Mouse (Mus musculus) left cerebral cortex, postnatal 14 days (tissue): Measurements from ENCODE around the gene Wls. TPM values are rescaled to one million over a fixed set of nuclear protein-coding genes. Genes with fewer than 3 reads are reported as not detected.

Experiments used
- DNase-seq, 2 experiments: peaks; one replicate each; pipeline ENCODE4 v3.0.0; 2021 to 2022; ENCODE audit warnings: low spot score in 2 of 2, mixed read lengths in 1 of 2
- intact Hi-C: fragments of 180-260 bp; cut with DNase I; formaldehyde crosslinking; loops from one replicate; pipeline ENCODE4 v1.15.1; 2025
- total RNA-seq, 2 experiments: library from RNA; stranded (reverse); gene quantifications; 2 replicates each; pipeline ENCODE4 v1.2.3; 2021

Gene Wls
- total RNA-seq, 2 experiments from 2014 or later = 39.4 to 40.8 TPM

GRCm38 (mm10) chr3:159890176-159891056 lies 50.9 kb downstream of the Wls start:
- intact Hi-C loops = no loop called here
- DNase-seq = no peak

GRCm38 (mm10) chr3:159891057-159891752 lies 51.7 kb downstream of the Wls start:
- no peak for DNase-seq
- intact Hi-C loops = no loop called here

- intact Hi-C loops = no loop called here
- DNase-seq = no peak
These were observed 67.9 kb downstream of the Wls start for GRCm38 (mm10) chr3:159907329-159907728.

GRCm38 (mm10) chr3:159917328-159918090 lies 78.0 kb downstream of the Wls start:
- DNase-seq = no peak
- intact Hi-C loops = no loop called here

Other genes starting within 250 kb of the Wls start
- gene Rpe65, start 240.5 kb upstream of the Wls start, total RNA-seq = not detected